Mouse (Mus musculus) ES-E14 (cell line): Measurements from ENCODE around the gene Zc3h13. TPM values are rescaled to one million over a fixed set of nuclear protein-coding genes. Genes with fewer than 3 reads are reported as not detected.

ENCODE experiments used
- DNase-seq: peaks from one replicate; pipeline ENCODE4 v3.0.0-alpha.2; 2013; ENCODE audit warnings: low read depth, low spot score
- H3K27ac ChIP-seq: 2 replicates; pipeline ENCODE4 v1.5.1; 2012; ENCODE audit warnings: low read depth, mild to moderate bottlenecking, low read length, moderate library complexity, mixed read lengths; ENCODE audit not compliant: poor library complexity, insufficient read depth, severe bottlenecking
- H3K36me3 ChIP-seq: 2 replicates; pipeline ENCODE4 v1.6.1; 2012; ENCODE audit warnings: mild to moderate bottlenecking, low read length, moderate library complexity, mixed read lengths; ENCODE audit not compliant: control insufficient read depth, poor library complexity, insufficient read depth, severe bottlenecking
- H3K4me1 ChIP-seq, 2 experiments: fragments of 150-350 bp in 1 of 2; sonication (generic) in 1 of 2; 2 replicates each; pipeline ENCODE4 v1.6.1; 2012; ENCODE audit warnings: low read length in 2 of 2, mild to moderate bottlenecking in 1 of 2, mixed read lengths in 1 of 2; ENCODE audit not compliant: control insufficient read depth in 2 of 2, insufficient read depth in 2 of 2, poor library complexity in 1 of 2
- H3K4me3 ChIP-seq, 2 experiments: fragments of 150-350 bp in 1 of 2; sonication (generic) in 1 of 2; 2 replicates each; pipeline ENCODE4 v1.5.1; 2012; ENCODE audit warnings: low read length in 2 of 2, low read depth in 1 of 2, mild to moderate bottlenecking in 1 of 2, mixed read lengths in 1 of 2; ENCODE audit not compliant: insufficient read depth in 1 of 2, poor library complexity in 1 of 2, severe bottlenecking in 1 of 2
- H3K9ac ChIP-seq: 2 replicates; pipeline ENCODE4 v1.6.1; 2012; ENCODE audit warnings: low read depth, mild to moderate bottlenecking, low read length, mixed read lengths; ENCODE audit not compliant: poor library complexity, insufficient read depth, severe bottlenecking
- H3K9me3 ChIP-seq: fragments of 150-350 bp; sonication (generic); 2 replicates; pipeline ENCODE4 v1.6.1; 2012; ENCODE audit warnings: low read depth, mild to moderate bottlenecking, low read length; ENCODE audit not compliant: control insufficient read depth, insufficient read depth
- CHD2 ChIP-seq: IDR thresholded peaks from 2 replicates; pipeline ENCODE4 v1.6.1; 2014; ENCODE audit warnings: mild to moderate bottlenecking, low read depth, low read length, inconsistent platforms
- HCFC1 ChIP-seq: IDR thresholded peaks from 2 replicates; pipeline ENCODE4 v1.6.1; 2012; ENCODE audit warnings: low read length, inconsistent platforms, borderline replicate concordance; ENCODE audit not compliant: insufficient read depth
- MAFK ChIP-seq: IDR thresholded peaks from 2 replicates; pipeline ENCODE4 v1.6.1; 2014; ENCODE audit warnings: mild to moderate bottlenecking, low read depth, low read length, inconsistent platforms; ENCODE audit not compliant: insufficient read depth
- ZC3H11A ChIP-seq: IDR thresholded peaks from 2 replicates; pipeline ENCODE4 v1.6.1; 2012; ENCODE audit warnings: low read depth, mild to moderate bottlenecking, inconsistent platforms, low read length, borderline replicate concordance
- ZNF384 ChIP-seq: IDR thresholded peaks from 2 replicates; pipeline ENCODE4 v1.6.1; 2012; ENCODE audit warnings: low read depth, low read length, inconsistent platforms
- in situ Hi-C, 2 experiments: fragments of 600-800 bp; cut with MboI; formaldehyde crosslinking; loops; one replicate each; pipeline ENCODE4 v1.15.1; 2025; ENCODE audit warnings: low sequenced_read_pairs in 2 of 2, inconsistent platforms in 1 of 2; ENCODE audit not compliant: unreplicated experiment in 2 of 2
- total RNA-seq: library from RNA; depleted of rRNA; stranded (reverse); fragments of 300-350 nt; gene quantifications from 2 replicates; pipeline ENCODE4 v1.2.3, GENCODE M21; 2012

Zc3h13 gene
- total RNA-seq, 1 experiment = 19.4 TPM

DNA sequence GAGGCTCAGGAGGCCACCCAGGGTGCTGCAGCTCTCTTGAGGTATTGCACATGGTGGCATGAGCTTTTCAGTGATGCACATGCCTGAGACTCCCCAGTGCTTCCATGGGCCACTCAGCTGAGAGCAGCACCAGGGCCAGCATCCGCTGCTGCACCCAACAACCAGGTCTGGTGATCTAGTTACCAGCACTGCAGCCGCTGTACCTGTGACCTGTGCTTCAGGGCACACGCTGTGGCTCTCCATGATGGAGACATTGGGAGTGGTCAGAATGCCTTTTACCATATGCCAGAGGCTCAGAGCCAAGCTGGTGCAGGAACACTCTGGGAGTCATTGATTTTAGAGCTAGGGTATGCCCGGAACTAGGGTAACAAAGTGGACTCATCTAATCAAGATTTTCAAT lies 50.1 kb downstream of the Zc3h13 start:
- peaks cover 27% of the 10 kb centered on the region for H3K36me3 ChIP-seq
- peaks cover 0 to 2% of the 10 kb centered on the region in 2 experiments; a peak in 1 of 4 replicates for H3K4me1 ChIP-seq
- H3K9ac ChIP-seq = no peak overlapping the region
- in situ Hi-C loops = no loop called here
- no peak for DNase-seq
- no peak for TF ChIP-seq MAFK
- no peak for TF ChIP-seq ZNF384
- TF ChIP-seq CHD2 = no peak
- TF ChIP-seq ZC3H11A = no peak
- no peak for TF ChIP-seq HCFC1
- no peaks in the 10 kb centered on the region for H3K9me3 ChIP-seq
- 0 out of 2 replicates have a peak overlapping the region, but pooled peaks have one; percentile 22 for H3K27ac ChIP-seq
- H3K4me3 ChIP-seq = no peak overlapping the region

DNA sequence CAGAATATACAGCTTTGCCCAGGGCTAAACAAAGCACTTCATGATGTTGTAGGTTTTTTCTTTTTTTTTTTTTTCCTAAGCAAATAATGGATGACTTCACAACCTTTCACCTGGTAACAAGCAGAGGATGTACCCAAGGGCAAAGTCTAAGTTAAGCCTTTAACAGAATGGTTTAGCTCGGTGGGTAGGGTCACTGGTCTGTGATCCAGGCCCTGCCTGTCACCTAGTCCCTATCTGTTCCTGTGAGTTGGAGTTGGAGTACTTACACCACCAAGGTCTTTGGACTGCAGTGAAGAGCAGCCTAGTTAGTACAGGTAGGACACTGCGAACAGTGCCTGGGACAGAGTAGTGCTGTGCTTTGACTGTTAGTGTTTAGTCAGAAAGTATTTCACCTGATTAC lies 53.7 kb downstream of the Zc3h13 start:
- Histone ChIP-seq H3K9me3 (no peaks in the 10 kb centered on the region), H3K27ac (no peak overlapping the region), H3K4me3 (no peak overlapping the region), H3K4me1 (peaks cover 0 to 2% of the 10 kb centered on the region in 2 experiments; a peak in 1 of 4 replicates), H3K9ac (no peak overlapping the region), H3K36me3 (peaks cover 12% of the 10 kb centered on the region)
- no peak for DNase-seq
- in situ Hi-C loops = no loop called here
- TF ChIP-seq ZC3H11A (no peak), MAFK (no peak), HCFC1 (no peak), CHD2 (no peak), ZNF384 (no peak)

DNA sequence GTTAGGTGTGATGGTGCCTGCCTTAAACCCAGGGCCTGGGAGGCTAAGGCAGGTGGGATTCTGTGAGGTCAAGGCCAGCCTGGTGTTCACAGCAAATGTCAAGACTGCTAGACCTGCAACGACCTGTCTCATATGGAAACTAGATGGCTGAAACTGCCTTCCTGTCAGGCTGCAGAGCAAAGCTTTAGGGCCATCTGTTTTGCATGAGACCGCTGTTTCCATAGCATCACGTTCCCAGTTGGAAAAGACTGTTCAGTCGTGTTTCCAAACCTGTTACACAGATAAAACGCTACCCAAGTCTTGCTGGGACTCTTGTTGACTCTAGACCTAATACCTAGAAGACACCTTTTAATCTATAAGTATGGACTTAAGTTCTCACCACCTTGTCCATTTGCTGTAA lies 61.9 kb downstream of the Zc3h13 start:
- H3K4me1 ChIP-seq = no peaks in the 10 kb centered on the region
- TF ChIP-seq HCFC1 (no peak), ZNF384 (no peak), CHD2 (no peak), MAFK (no peak), ZC3H11A (no peak)
- in situ Hi-C loops = no loop called here
- H3K27ac ChIP-seq = no peak overlapping the region
- H3K4me3 ChIP-seq = no peak overlapping the region
- no peaks in the 10 kb centered on the region for H3K9me3 ChIP-seq
- no peaks in the 10 kb centered on the region; the same call in none of the 2 replicates for H3K36me3 ChIP-seq
- no peak for DNase-seq
- H3K9ac ChIP-seq = no peak overlapping the region

DNA sequence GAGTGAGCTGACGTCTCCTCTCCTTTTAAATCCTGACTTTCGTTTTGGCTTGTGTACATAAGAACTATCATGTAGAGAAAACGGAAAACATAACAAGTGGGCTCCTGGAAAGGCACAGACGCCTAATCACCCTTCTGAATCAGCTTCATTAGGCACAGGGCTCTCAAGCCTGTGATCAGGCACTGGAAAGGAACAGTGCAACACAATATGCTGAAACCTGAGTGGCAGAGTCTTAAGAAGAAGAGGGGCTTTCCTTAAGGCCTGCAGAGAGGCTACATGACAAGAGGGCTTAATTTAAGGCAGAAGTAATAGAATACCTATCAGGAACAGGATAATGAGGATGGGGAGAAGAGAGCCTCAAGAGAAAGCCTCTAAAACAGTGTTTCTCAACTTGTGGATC lies 67.5 kb downstream of the Zc3h13 start:
- Histone ChIP-seq H3K4me3 (no peak overlapping the region), H3K9me3 (no peaks in the 10 kb centered on the region), H3K36me3 (no peaks in the 10 kb centered on the region), H3K4me1 (no peaks in the 10 kb centered on the region), H3K9ac (no peak overlapping the region), H3K27ac (no peak overlapping the region)
- in situ Hi-C loops = no loop called here
- TF ChIP-seq ZNF384 (no peak), MAFK (no peak), ZC3H11A (no peak), HCFC1 (no peak), CHD2 (no peak)
- DNase-seq = no peak

DNA sequence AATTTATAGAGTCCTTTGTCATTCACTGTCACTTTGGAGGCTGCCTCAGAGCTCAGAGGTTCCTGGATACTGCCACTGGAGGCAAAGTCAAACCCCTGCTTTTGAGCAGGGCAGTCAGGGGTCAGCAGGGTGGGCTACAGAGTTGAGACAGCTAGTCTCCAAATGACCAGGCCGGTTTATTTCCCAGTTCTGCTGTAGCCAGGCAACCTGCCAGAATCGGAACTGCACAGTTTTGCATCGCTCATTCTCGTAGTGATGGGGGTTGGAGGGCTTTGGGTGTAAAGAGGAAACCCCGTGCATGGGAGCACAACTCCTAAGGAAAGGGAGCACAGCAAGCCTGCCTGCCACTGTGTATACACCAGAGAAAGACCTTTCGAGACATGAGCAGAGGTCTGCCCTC lies 79.1 kb downstream of the Zc3h13 start:
- Histone ChIP-seq H3K4me3 (no peak overlapping the region), H3K9ac (no peak overlapping the region), H3K4me1 (peaks cover 0 to 10% of the 10 kb centered on the region in 2 experiments; a peak in 3 of 4 replicates), H3K36me3 (no peaks in the 10 kb centered on the region), H3K27ac (no peak overlapping the region), H3K9me3 (no peaks in the 10 kb centered on the region)
- DNase-seq = no peak
- no peak for TF ChIP-seq ZC3H11A
- TF ChIP-seq HCFC1 = no peak
- TF ChIP-seq CHD2 = no peak
- no peak for TF ChIP-seq MAFK
- TF ChIP-seq ZNF384 = no peak
- in situ Hi-C loops = no loop called here
